Mouse (Mus musculus) gastrocnemius, postnatal 25 days (tissue): ENCODE results near the gene Arhgap24. TPM values are rescaled to one million over a fixed set of nuclear protein-coding genes. Genes with fewer than 3 reads are reported as not detected.
A peak's percentile ranks its signal among the peaks of the same experiment; 100 is the strongest.

Source experiments
- DNase-seq: peaks from one replicate; pipeline ENCODE4 v3.0.0; 2022
- total RNA-seq, 2 experiments: library from RNA; stranded (reverse); gene quantifications; 1 replicate in 1 of 2; 2 replicates in 1 of 2; pipeline ENCODE4 v1.2.3; 2021

Arhgap24 gene
- total RNA-seq, 2 experiments from 2014 or later = 14.1 to 23.8 TPM

GRCm38 (mm10) chr5:102498747-102499146 lies 17.6 kb downstream of the Arhgap24 start:
- no peak for DNase-seq

- no peak for DNase-seq
These were observed 21.1 kb downstream of the Arhgap24 start for GRCm38 (mm10) chr5:102502333-102502732.

- DNase-seq = no peak
These were observed 21.9 kb downstream of the Arhgap24 start for GRCm38 (mm10) chr5:102503066-102503465.

GRCm38 (mm10) chr5:102503868-102504267 lies 22.7 kb downstream of the Arhgap24 start:
- DNase-seq = no peak

GRCm38 (mm10) chr5:102504557-102504956 lies 23.4 kb downstream of the Arhgap24 start:
- DNase-seq = no peak

GRCm38 (mm10) chr5:102508162-102508561 lies 27.0 kb downstream of the Arhgap24 start:
- no peak for DNase-seq

GRCm38 (mm10) chr5:102509381-102509780 lies 28.2 kb downstream of the Arhgap24 start:
- no peak for DNase-seq

- no peak for DNase-seq
These were observed 30.5 kb downstream of the Arhgap24 start for GRCm38 (mm10) chr5:102511651-102512050.

- no peak for DNase-seq
These were observed 34.3 kb downstream of the Arhgap24 start for GRCm38 (mm10) chr5:102515496-102515895.

GRCm38 (mm10) chr5:102520506-102520905 lies 39.3 kb downstream of the Arhgap24 start:
- no peak for DNase-seq

GRCm38 (mm10) chr5:102535311-102535710 lies 54.1 kb downstream of the Arhgap24 start:
- peak; percentile 46 for DNase-seq

GRCm38 (mm10) chr5:102537819-102538218 lies 56.6 kb downstream of the Arhgap24 start:
- DNase-seq = no peak

GRCm38 (mm10) chr5:102546296-102546695 lies 65.1 kb downstream of the Arhgap24 start:
- no peak for DNase-seq

- no peak for DNase-seq
These were observed 66.6 kb downstream of the Arhgap24 start for GRCm38 (mm10) chr5:102547786-102548185.

GRCm38 (mm10) chr5:102548382-102548781 lies 67.2 kb downstream of the Arhgap24 start:
- DNase-seq = no peak

- no peak for DNase-seq
These were observed 69.0 kb downstream of the Arhgap24 start for GRCm38 (mm10) chr5:102550211-102550610.

GRCm38 (mm10) chr5:102550870-102551637 lies 69.9 kb downstream of the Arhgap24 start:
- DNase-seq = no peak

GRCm38 (mm10) chr5:102552533-102552932 lies 71.3 kb downstream of the Arhgap24 start:
- no peak for DNase-seq

GRCm38 (mm10) chr5:102555958-102556357 lies 74.8 kb downstream of the Arhgap24 start:
- DNase-seq = no peak

GRCm38 (mm10) chr5:102560270-102560669 lies 79.1 kb downstream of the Arhgap24 start:
- DNase-seq = no peak

GRCm38 (mm10) chr5:102563971-102564370 lies 82.8 kb downstream of the Arhgap24 start:
- DNase-seq = no peak

- DNase-seq = no peak
These were observed 87.6 kb downstream of the Arhgap24 start for GRCm38 (mm10) chr5:102568764-102569163.

GRCm38 (mm10) chr5:102571445-102571844 lies 90.3 kb downstream of the Arhgap24 start:
- no peak for DNase-seq

GRCm38 (mm10) chr5:102576750-102577149 lies 95.6 kb downstream of the Arhgap24 start:
- DNase-seq = no peak
